Mouse (Mus musculus) hindbrain, embryonic 16.5 days (tissue): ENCODE data around the gene Dao. TPM values are rescaled to one million over a fixed set of nuclear protein-coding genes. Genes with fewer than 3 reads are reported as not detected.

Experiments used
- ATAC-seq: fragments of 200-750 bp; cut with Nextera tagmentation; 2 replicates; pipeline ENCODE4 v1.8.0; 2017; ENCODE audit warnings: moderate TSS enrichment, moderate library complexity
- H3K27ac ChIP-seq: fragments of 300-500 bp; sonication (generic); 2 replicates; pipeline ENCODE4 v1.5.1; 2014; ENCODE audit warnings: low read depth, mild to moderate bottlenecking, control low read depth, low read length, moderate library complexity
- H3K27me3 ChIP-seq: fragments of 300-500 bp; sonication (generic); replicated peaks from 2 replicates; pipeline ENCODE4 v1.6.1; 2014; ENCODE audit warnings: low read length; ENCODE audit not compliant: control insufficient read depth, insufficient read depth
- H3K36me3 ChIP-seq: fragments of 300-500 bp; sonication (generic); 2 replicates; pipeline ENCODE4 v1.6.1; 2014; ENCODE audit warnings: mild to moderate bottlenecking, low read length, moderate library complexity, mixed read lengths; ENCODE audit not compliant: control insufficient read depth, insufficient read depth
- H3K4me1 ChIP-seq: fragments of 300-500 bp; sonication (generic); 2 replicates; pipeline ENCODE4 v1.6.1; 2014; ENCODE audit warnings: low read depth, low read length; ENCODE audit not compliant: control insufficient read depth, insufficient read depth
- H3K4me2 ChIP-seq: fragments of 300-500 bp; sonication (generic); 2 replicates; pipeline ENCODE4 v1.6.1; 2014; ENCODE audit warnings: mild to moderate bottlenecking, low read length, control low read depth, moderate library complexity
- H3K4me3 ChIP-seq: fragments of 300-500 bp; sonication (generic); 2 replicates; pipeline ENCODE4 v1.5.1; 2014; ENCODE audit warnings: mild to moderate bottlenecking, low read length, control low read depth, moderate library complexity
- H3K9ac ChIP-seq: fragments of 300-500 bp; sonication (generic); 2 replicates; pipeline ENCODE4 v1.6.1; 2014; ENCODE audit warnings: low read depth, mild to moderate bottlenecking, control low read depth, low read length, moderate library complexity
- H3K9me3 ChIP-seq: fragments of 300-500 bp; sonication (generic); 2 replicates; pipeline ENCODE4 v1.6.1; 2014; ENCODE audit warnings: mild to moderate bottlenecking, low read length, moderate library complexity; ENCODE audit not compliant: control insufficient read depth
- WGBS: fragments of 180-500 bp; shearing (Covaris S2); extraction: QIAGEN DNeasy Blood & Tissue Kit; methylation state at CpG from one replicate; pipeline ENCODE4 v1.1.7; 2014; 5-methylcytosine and 5-hydroxymethylcytosine counted together
- polyA plus RNA-seq: library from polyadenylated mRNA; unstranded; fragments of >200 nt; fragmentation: Nextera tagmentation; extraction: Ambion mirVana; gene quantifications from 2 replicates; pipeline ENCODE4 v1.2.1, GENCODE M21; 2015

Gene Dao
- polyA plus RNA-seq, 1 experiment from 2014 or later: not detected

DNA sequence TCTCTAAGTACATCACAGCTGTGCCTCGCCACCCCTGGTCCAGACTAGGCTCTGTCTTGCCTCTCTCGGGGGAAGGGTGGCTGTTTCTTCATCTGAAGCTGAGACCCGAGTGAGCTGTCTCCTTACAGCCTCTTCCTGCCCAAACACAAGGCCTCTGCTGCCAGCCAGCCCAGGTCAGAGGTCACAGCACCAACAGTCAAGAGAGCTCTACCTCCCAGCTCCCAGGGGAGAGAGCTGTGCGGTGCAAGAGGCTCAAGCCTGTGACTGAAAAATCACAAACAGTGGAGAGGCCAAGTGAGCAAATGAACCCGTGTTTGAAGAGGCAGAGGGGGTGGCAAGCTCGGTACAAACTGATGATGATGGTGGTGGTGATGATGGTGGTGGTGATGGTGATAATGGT, 63.1 kb downstream of the Dao start:
- Histone ChIP-seq H3K27me3 (no peaks in the 10 kb centered on the region), H3K36me3 (peaks cover 11% of the 10 kb centered on the region), H3K9ac (no peak overlapping the region), H3K4me2 (no peak overlapping the region), H3K27ac (no peak overlapping the region), H3K4me1 (no peaks in the 10 kb centered on the region), H3K9me3 (no peaks in the 10 kb centered on the region; the same call in 1 of the 2 replicates), H3K4me3 (no peak overlapping the region)
- WGBS: 54% methylated on average over 6 of the region's 6 CpGs
- no peak for ATAC-seq

DNA sequence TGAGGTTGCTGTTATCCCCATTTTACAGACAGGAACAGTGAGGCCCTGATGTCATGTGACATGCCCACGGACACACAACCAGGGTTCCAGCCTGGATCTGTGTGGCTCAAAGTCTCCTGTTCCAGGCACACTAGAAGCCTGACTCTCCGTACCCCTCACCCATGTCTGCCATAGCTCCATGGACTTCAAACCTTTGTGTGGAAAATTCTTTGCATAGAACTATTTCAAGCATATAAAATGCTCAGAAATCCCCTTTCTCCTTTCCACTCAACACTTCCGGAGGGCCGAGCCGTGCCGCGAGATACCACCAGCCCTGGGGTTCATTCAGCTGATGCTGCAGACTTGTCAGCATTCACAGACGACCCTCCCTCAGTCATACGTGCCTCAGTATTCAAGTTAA, 64.0 kb downstream of the Dao start:
- Histone ChIP-seq H3K9me3 (no peaks in the 10 kb centered on the region; the same call in 1 of the 2 replicates), H3K4me2 (no peak overlapping the region), H3K36me3 (peaks cover 9% of the 10 kb centered on the region), H3K4me1 (no peaks in the 10 kb centered on the region), H3K9ac (no peak overlapping the region), H3K27me3 (no peaks in the 10 kb centered on the region), H3K27ac (no peak overlapping the region), H3K4me3 (no peak overlapping the region)
- 80% methylated on average over 9 of the region's 9 CpGs for WGBS
- ATAC-seq: no peak

DNA sequence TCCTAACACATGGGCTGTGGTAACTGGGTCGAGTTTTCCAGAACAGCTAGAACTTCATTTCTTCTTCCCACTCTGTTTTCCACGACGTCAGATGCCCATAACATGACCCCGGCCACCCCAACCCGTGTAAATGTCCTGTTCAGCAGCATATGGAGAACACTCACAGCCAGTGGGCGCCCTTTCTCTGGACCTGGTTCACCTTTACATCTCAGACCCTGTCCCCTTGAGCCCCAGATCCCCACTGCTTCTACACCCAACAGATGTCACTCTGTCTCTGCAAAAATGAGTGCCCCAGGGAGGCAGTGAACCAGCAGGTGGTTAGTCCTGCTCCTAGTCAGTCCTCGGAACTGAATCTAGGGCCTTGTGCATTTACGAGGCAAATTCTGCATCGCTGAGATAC, 64.5 kb downstream of the Dao start:
- peaks cover 5% of the 10 kb centered on the region for H3K36me3 ChIP-seq
- H3K4me3 ChIP-seq: no peak overlapping the region
- no peak overlapping the region for H3K27ac ChIP-seq
- 76% methylated on average over 9 of the region's 9 CpGs for WGBS
- no peaks in the 10 kb centered on the region; the same call in 1 of the 2 replicates for H3K9me3 ChIP-seq
- H3K4me1 ChIP-seq: no peaks in the 10 kb centered on the region
- H3K4me2 ChIP-seq: no peak overlapping the region
- no peak overlapping the region for H3K9ac ChIP-seq
- H3K27me3 ChIP-seq: no peaks in the 10 kb centered on the region
- ATAC-seq: no peak

DNA sequence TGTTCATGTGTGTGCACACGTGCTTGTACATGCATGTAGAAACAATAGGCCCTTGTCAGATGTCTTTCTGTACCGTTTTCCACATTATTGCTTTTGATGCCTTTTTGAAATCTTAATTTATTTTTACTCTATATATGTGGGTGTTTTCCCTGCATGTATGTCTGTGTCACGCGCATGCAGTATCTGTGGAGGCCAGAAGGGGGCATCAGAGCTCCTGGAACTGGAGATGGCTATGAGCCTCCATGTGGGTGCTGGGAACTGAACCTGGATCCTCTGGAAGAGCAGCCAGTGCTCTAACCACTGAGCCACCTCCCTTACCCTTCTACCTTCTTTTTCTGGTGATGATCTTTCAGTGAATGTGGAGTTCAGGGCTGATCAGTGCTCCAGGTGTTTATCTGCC, 67.4 kb downstream of the Dao start:
- H3K27ac ChIP-seq: no peak overlapping the region
- no peaks in the 10 kb centered on the region for H3K27me3 ChIP-seq
- no peaks in the 10 kb centered on the region; the same call in 1 of the 2 replicates for H3K9me3 ChIP-seq
- ATAC-seq: no peak
- no peaks in the 10 kb centered on the region for H3K36me3 ChIP-seq
- H3K4me1 ChIP-seq: no peaks in the 10 kb centered on the region
- 91% methylated on average over 4 of the region's 4 CpGs for WGBS
- no peak overlapping the region for H3K9ac ChIP-seq
- no peak overlapping the region for H3K4me3 ChIP-seq
- no peak overlapping the region for H3K4me2 ChIP-seq

DNA sequence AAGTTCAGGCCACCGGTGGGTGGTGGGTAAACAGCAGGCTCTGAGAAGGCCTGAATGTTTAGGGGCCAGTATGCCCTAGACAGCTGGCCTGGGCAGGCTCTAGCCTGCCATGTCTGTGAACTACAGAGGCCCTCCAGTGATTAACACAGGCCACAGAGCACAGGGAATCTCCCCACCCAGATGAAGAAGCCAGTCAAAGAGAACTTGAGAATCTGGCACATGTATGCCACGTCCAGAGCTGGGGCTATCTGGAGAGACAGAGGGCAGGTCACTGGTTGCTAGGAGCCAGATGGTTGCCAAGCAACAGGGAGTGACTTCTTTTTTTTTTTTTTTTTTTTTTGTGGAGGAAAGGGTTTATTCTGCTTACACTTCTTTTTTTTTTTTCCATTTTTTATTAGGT, 68.8 kb downstream of the Dao start:
- no peaks in the 10 kb centered on the region for H3K4me1 ChIP-seq
- 58% methylated on average over 2 of the region's 2 CpGs for WGBS
- no peak overlapping the region for H3K4me2 ChIP-seq
- no peak overlapping the region for H3K4me3 ChIP-seq
- H3K9me3 ChIP-seq: no peaks in the 10 kb centered on the region; the same call in 1 of the 2 replicates
- no peak for ATAC-seq
- no peaks in the 10 kb centered on the region for H3K36me3 ChIP-seq
- H3K9ac ChIP-seq: no peak overlapping the region
- no peak overlapping the region for H3K27ac ChIP-seq
- no peaks in the 10 kb centered on the region for H3K27me3 ChIP-seq

Other genes starting within 250 kb of the Dao start
- gene Sart3, start 231.2 kb upstream of the Dao start, polyA plus RNA-seq: 37.7 and 39.0 TPM in 2 replicates
- 86.8 and 94.0 TPM in 2 replicates for gene Iscu, start 231.0 kb upstream of the Dao start, polyA plus RNA-seq
- 7.9 and 10.4 TPM in 2 replicates for gene Tmem119, start 203.2 kb upstream of the Dao start, polyA plus RNA-seq
- 1.9 and 2.5 TPM in 2 replicates for gene Selplg, start 171.1 kb upstream of the Dao start, polyA plus RNA-seq
- gene Coro1c, start 94.9 kb upstream of the Dao start, polyA plus RNA-seq: 176 and 191 TPM in 2 replicates
- 9.6 and 13.2 TPM in 2 replicates for gene Ssh1, start 9.8 kb upstream of the Dao start, polyA plus RNA-seq
- 18.6 and 20.7 TPM in 2 replicates for gene Usp30, start 61.8 kb downstream of the Dao start, polyA plus RNA-seq
- 97.2 and 98.7 TPM in 2 replicates for gene Svop, start 87.9 kb downstream of the Dao start, polyA plus RNA-seq
- 4.9 and 6.4 TPM in 2 replicates for gene Alkbh2, start 124.5 kb downstream of the Dao start, polyA plus RNA-seq
- 12.1 and 14.4 TPM in 2 replicates for gene Ung, start 126.7 kb downstream of the Dao start, polyA plus RNA-seq
- gene Acacb, start 142.8 kb downstream of the Dao start, polyA plus RNA-seq: 5.4 and 5.5 TPM in 2 replicates